ENCODE assay signal across 8 mouse cellular contexts in the genomic region with DNA sequence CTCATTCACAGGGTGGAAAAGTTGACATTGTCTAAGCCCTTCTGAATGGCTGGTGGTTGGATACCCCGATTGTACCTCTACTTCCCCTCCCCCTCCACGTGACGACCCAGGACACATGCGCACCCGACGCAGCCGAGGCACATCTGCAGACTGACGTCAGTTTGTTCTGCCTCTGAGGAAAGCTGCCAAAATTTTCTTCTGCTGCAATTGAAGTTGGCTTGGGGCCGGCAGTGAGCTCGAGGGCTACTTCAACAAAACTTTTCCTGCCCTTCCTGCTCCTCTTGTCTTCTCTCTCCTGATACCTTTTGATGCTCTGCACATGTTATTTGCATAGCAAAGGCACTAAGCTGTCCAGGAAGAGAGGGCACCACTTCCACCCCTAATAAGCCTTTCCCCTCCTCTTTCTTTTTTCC. TPM values are rescaled to one million over a fixed set of nuclear protein-coding genes. Genes with fewer than 3 reads are reported as not detected.
DNase-seq lines count a peak whose midpoint lies in the region; ATAC-seq lines count a peak whose summit lies in the region.

No protein-coding gene starts in this region.

- peak overlapping the region; percentile 67 for H3K4me2 ChIP-seq in hindbrain, embryonic 13.5 days

- peak; percentile 93 for ATAC-seq in hindbrain, embryonic 13.5 days (ENCODE audit: low FRiP score)

- peak; percentile 92 for DNase-seq in T-cell, adult 2 months (ENCODE audit: low spot score)
- peak; percentile 56 to 57 for DNase-seq in cerebellum, postnatal 36 days
- peak; percentile 65 to 80 for DNase-seq in frontal cortex, postnatal 25 days (ENCODE audit: low spot score in 2 of 2)
- DNase-seq in layer of hippocampus, postnatal 25 days (ENCODE audit: extremely low spot score in 1 of 2, low spot score in 1 of 2) = peak; percentile 66 to 71
- DNase-seq in lung, postnatal 14 days = peak; percentile 92
- DNase-seq in ovary, postnatal 36 days (ENCODE audit: low spot score) = peak; percentile 83
- peak; percentile 90 for DNase-seq in thymus, postnatal 25 days

- H3K27me3 ChIP-seq in hindbrain, embryonic 13.5 days = no peaks in the 10 kb centered on the region

- H3K36me3 ChIP-seq in hindbrain, embryonic 13.5 days = no peaks in the 10 kb centered on the region

- H3K9ac ChIP-seq in hindbrain, embryonic 13.5 days = peak overlapping the region; percentile 55

- peak overlapping the region; percentile 58; the same call in 1 of the 2 replicates for H3K27ac ChIP-seq in hindbrain, embryonic 13.5 days

- WGBS in hindbrain, embryonic 13.5 days = 1% methylated on average over 10 of the region's 10 CpGs

- H3K4me3 ChIP-seq in hindbrain, embryonic 13.5 days = peak overlapping the region; percentile 41

- H3K4me1 ChIP-seq in hindbrain, embryonic 13.5 days (replicated peaks) = peaks cover 29% of the 10 kb centered on the region

- H3K9me3 ChIP-seq in hindbrain, embryonic 13.5 days = no peaks in the 10 kb centered on the region

RNA-seq across cellular contexts. Expression of a gene that starts 0.7 kb away (rescaled TPM):
- polyA plus RNA-seq in hindbrain, embryonic 13.5 days (2015; fragmentation: Nextera tagmentation; extraction: Ambion mirVana) = 1.6 and 1.8 TPM in 2 replicates
- total RNA-seq in layer of hippocampus, postnatal 25 days (2021) = 1 to 10 TPM; 3.6 to 5.4 TPM

RNA-seq across cellular contexts. Expression of a gene that starts 58.3 kb away (rescaled TPM):
- polyA plus RNA-seq in hindbrain, embryonic 13.5 days (2015; fragmentation: Nextera tagmentation; extraction: Ambion mirVana) = 9.0 and 9.6 TPM in 2 replicates
- total RNA-seq in layer of hippocampus, postnatal 25 days (2021) = 10 to 100 TPM; 11.6 to 14.1 TPM

RNA-seq across cellular contexts. Expression of a gene that starts 58.5 kb away (rescaled TPM):
- 16.6 and 18.6 TPM in 2 replicates for polyA plus RNA-seq in hindbrain, embryonic 13.5 days (2015; fragmentation: Nextera tagmentation; extraction: Ambion mirVana)
- 1 to 10 TPM; 1.0 to 1.4 TPM for total RNA-seq in layer of hippocampus, postnatal 25 days (2021)

Comparison
In these comparisons a context has a peak if more than half of its experiments do, and no peak if none do; other contexts are left out.
1. Peak in every context shown above with its lines: DNase-seq, ATAC-seq, H3K4me3 ChIP-seq and H3K27ac ChIP-seq.